Mouse (Mus musculus) left cerebral cortex, postnatal 10 days (tissue): ENCODE measurements at regions not wholly inside any gene's neighbourhood (a gene's known extent, or its start where the extent isn't known, plus 50 kb on each side); places are given as distances from the start of the nearest gene placed in this dataset.

Experiments used
- DNase-seq, 2 experiments: peaks; one replicate each; pipeline ENCODE4 v3.0.0; 2021 to 2022; ENCODE audit warnings: low spot score in 2 of 2, mixed read lengths in 1 of 2; ENCODE audit errors: extremely low spot score in 1 of 2
- intact Hi-C: fragments of 180-260 bp; cut with DNase I; formaldehyde crosslinking; loops from one replicate; pipeline ENCODE4 v1.15.1; 2025

- intact Hi-C loops: no loop called here
- no peak for DNase-seq
Observed at GRCm38 (mm10) chr4:57362652-57363051, 61.0 kb upstream of the Ptpn3 start.

- intact Hi-C loops: loop anchor here (5.0 kb wide), 1 partner anchor 237 kb away; no protein-coding TSS in a partner anchor
- DNase-seq: peak; percentile 73 to 88
Observed at GRCm38 (mm10) chr4:57369736-57370373, 64.2 kb upstream of the Palm2 start.

GRCm38 (mm10) chr4:57377872-57378271 lies 56.2 kb upstream of the Palm2 start:
- intact Hi-C loops: no loop called here
- no peak for DNase-seq

DNA sequence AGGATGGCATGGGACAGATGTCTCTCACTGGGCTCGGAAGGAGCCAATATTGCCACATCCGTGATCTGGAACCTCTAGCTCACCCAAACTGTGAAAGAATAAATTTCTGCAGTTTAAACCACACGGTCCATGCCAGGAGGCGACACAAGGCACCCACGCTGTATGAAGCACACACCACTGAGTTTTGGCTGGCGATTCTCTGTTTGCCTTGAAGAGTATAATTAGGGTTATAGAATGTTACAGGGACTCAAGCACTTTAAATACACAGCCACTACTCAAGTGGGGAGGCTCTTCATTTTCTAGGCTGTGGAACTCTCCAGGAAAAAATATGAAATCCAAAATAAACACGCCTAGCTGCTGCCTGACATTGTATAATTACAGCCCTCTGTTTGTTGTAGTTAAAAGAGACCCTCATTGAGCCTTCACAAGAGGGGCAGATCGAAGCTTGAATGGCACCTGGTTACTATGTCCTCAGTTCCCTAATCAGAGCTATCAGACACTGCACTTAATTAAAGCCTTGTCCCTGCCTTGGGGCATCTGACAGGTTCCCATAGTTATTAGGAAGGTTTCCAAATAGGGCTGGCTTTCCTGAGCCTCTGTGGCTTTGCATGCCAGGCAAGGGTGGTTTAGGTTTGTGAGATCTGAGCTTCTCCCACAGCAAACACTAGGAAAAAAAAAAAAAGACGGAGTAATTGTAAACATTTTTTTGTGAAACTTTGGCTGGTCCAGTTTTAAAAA lies 53.8 kb upstream of the Palm2 start:
- no peak for DNase-seq
- intact Hi-C loops: no loop called here

GRCm38 (mm10) chr4:57381306-57381705 lies 52.7 kb upstream of the Palm2 start:
- intact Hi-C loops: no loop called here
- DNase-seq: no peak
